Mouse (Mus musculus) intestine, embryonic 16.5 days (tissue): ENCODE data around the gene Asic1. TPM values are rescaled to one million over a fixed set of nuclear protein-coding genes. Genes with fewer than 3 reads are reported as not detected.

Source experiments
- ATAC-seq: fragments of 200-750 bp; cut with Nextera tagmentation; 2 replicates; pipeline ENCODE4 v1.8.0; 2017; ENCODE audit warnings: moderate TSS enrichment, moderate library complexity
- H3K27ac ChIP-seq: fragments of 300-500 bp; sonication (generic); 2 replicates; pipeline ENCODE4 v1.5.1; 2014; ENCODE audit warnings: mild to moderate bottlenecking, low read length
- H3K27me3 ChIP-seq: fragments of 300-500 bp; sonication (generic); replicated peaks from 2 replicates; pipeline ENCODE4 v1.6.1; 2014; ENCODE audit warnings: low read length, control low read depth, mixed read lengths; ENCODE audit not compliant: control insufficient read depth, insufficient read depth
- H3K36me3 ChIP-seq: fragments of 300-500 bp; sonication (generic); 2 replicates; pipeline ENCODE4 v1.6.1; 2014; ENCODE audit warnings: low read length, control low read depth; ENCODE audit not compliant: control insufficient read depth, insufficient read depth
- H3K4me1 ChIP-seq: fragments of 300-500 bp; sonication (generic); 2 replicates; pipeline ENCODE4 v1.6.1; 2014; ENCODE audit warnings: low read length, control low read depth, mixed read lengths; ENCODE audit not compliant: control insufficient read depth, insufficient read depth
- H3K4me2 ChIP-seq: fragments of 300-500 bp; sonication (generic); 2 replicates; pipeline ENCODE4 v1.6.1; 2014; ENCODE audit warnings: low read depth, low read length, control low read depth
- H3K4me3 ChIP-seq: fragments of 300-500 bp; sonication (generic); 2 replicates; pipeline ENCODE4 v1.5.1; 2014; ENCODE audit warnings: mild to moderate bottlenecking, low read length
- H3K9ac ChIP-seq: fragments of 300-500 bp; sonication (generic); 2 replicates; pipeline ENCODE4 v1.6.1; 2014; ENCODE audit warnings: low read depth, low read length
- H3K9me3 ChIP-seq: fragments of 300-500 bp; sonication (generic); 2 replicates; pipeline ENCODE4 v1.6.1; 2016; ENCODE audit warnings: low read length, control low read depth; ENCODE audit not compliant: control insufficient read depth
- WGBS: fragments of 180-500 bp; shearing (Covaris S2); extraction: QIAGEN DNeasy Blood & Tissue Kit; methylation state at CpG from one replicate; pipeline ENCODE4 v1.1.7; 2014; 5-methylcytosine and 5-hydroxymethylcytosine counted together
- polyA plus RNA-seq: library from polyadenylated mRNA; unstranded; fragments of >200 nt; fragmentation: Nextera tagmentation; extraction: Ambion mirVana; gene quantifications from 2 replicates; pipeline ENCODE4 v1.2.1, GENCODE M21; 2015

The Asic1 gene
- polyA plus RNA-seq, 1 experiment from 2014 or later, result 1.7 TPM

DNA sequence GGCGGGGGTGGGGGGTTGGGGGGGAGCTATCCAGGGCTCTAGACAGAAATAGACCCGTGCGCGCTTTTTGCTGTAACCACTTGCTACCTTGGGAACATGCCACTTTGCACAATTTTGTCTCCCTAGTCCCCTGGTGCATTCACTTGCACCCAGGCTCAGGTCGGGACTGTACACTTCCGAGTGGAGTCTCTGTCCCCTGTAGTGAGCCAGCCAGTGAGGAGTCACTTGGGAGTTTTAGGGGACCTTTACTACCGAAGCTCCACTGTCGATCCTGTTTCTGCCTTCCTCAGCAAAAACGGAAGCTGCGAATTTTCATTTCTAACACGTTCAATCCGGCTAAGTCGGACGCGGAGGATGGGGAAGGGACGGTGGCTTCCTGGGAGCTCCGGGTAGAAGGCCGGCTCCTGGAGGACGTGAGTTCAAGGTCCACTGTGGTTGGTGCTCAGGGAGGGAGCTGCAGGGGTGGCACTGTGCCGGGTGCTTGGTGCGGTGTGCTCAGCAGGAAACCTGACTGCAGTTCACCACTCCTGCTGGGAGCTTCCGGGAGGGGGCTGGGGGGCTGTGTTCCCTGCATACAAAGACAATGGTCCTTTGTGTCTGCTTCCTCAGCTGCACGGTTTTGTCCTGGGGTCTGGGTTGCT, 34.0 kb downstream of the Asic1 start:
- H3K4me1 ChIP-seq, result peaks cover 35% of the 10 kb centered on the region
- no peaks in the 10 kb centered on the region for H3K27me3 ChIP-seq
- H3K4me2 ChIP-seq, result peak overlapping the region; percentile 35
- H3K9me3 ChIP-seq, result no peaks in the 10 kb centered on the region
- H3K4me3 ChIP-seq, result peak overlapping the region; percentile 15
- H3K9ac ChIP-seq, result peak overlapping the region; percentile 49
- no peak for ATAC-seq
- H3K36me3 ChIP-seq, result peaks cover 16% of the 10 kb centered on the region
- peak overlapping the region; percentile 73 for H3K27ac ChIP-seq
- WGBS, result 46% methylated on average over 23 of the region's 23 CpGs

- Histone ChIP-seq H3K4me3 (no peak overlapping the region), H3K4me2 (0 out of 2 replicates have a peak overlapping the region, but pooled peaks have one; percentile 35), H3K27me3 (no peaks in the 10 kb centered on the region), H3K9me3 (no peaks in the 10 kb centered on the region), H3K27ac (peak overlapping the region; percentile 73), H3K36me3 (peaks cover 18% of the 10 kb centered on the region), H3K9ac (peak overlapping the region; percentile 49; the same call in 1 of the 2 replicates), H3K4me1 (peaks cover 35% of the 10 kb centered on the region)
- WGBS, result 63% methylated on average over 7 of the region's 7 CpGs
- no peak for ATAC-seq
Observed at GRCm38 (mm10) chr15:99704881-99705280, 34.7 kb downstream of the Asic1 start.

GRCm38 (mm10) chr15:99705440-99706048, 35.4 kb downstream of the Asic1 start, which contains the start of gene Gm17349:
Gene Gm17349 (minus strand): TSS chr15:99705490.
- H3K9ac ChIP-seq, result peak within 1 kb of the TSS; percentile 49
- no peak for ATAC-seq
- H3K36me3 ChIP-seq, result peaks cover 18% of the 10 kb centered on the region
- H3K9me3 ChIP-seq, result no peaks in the 10 kb centered on the region
- H3K4me2 ChIP-seq, result peak within 1 kb of the TSS; percentile 35
- peak within 1 kb of the TSS; percentile 15 for H3K4me3 ChIP-seq
- H3K27ac ChIP-seq, result peak within 1 kb of the TSS; percentile 73
- H3K27me3 ChIP-seq, result no peaks in the 10 kb centered on the region
- WGBS, result 65% methylated on average over 11 of the region's 11 CpGs
- H3K4me1 ChIP-seq, result peaks cover 33% of the 10 kb centered on the region

GRCm38 (mm10) chr15:99708176-99708575, 38.0 kb downstream of the Asic1 start:
- 94% methylated on average over 13 of the region's 13 CpGs for WGBS
- Histone ChIP-seq H3K9ac (no peak overlapping the region), H3K36me3 (peaks cover 30% of the 10 kb centered on the region), H3K27ac (no peak overlapping the region), H3K9me3 (no peaks in the 10 kb centered on the region), H3K4me3 (no peak overlapping the region), H3K4me1 (peaks cover 22% of the 10 kb centered on the region), H3K27me3 (no peaks in the 10 kb centered on the region), H3K4me2 (no peak overlapping the region)
- ATAC-seq, result no peak

- no peak for ATAC-seq
- Histone ChIP-seq H3K4me3 (no peak overlapping the region), H3K27me3 (no peaks in the 10 kb centered on the region), H3K4me1 (peaks cover 7% of the 10 kb centered on the region; the same call in 1 of the 2 replicates), H3K36me3 (peaks cover 34% of the 10 kb centered on the region), H3K9ac (no peak overlapping the region), H3K4me2 (no peak overlapping the region), H3K9me3 (no peaks in the 10 kb centered on the region), H3K27ac (no peak overlapping the region)
- 89% methylated on average over 10 of the region's 10 CpGs for whole genome bisulfite sequencing
Observed at GRCm38 (mm10) chr15:99710221-99711190, 40.3 kb downstream of the Asic1 start.

- Histone ChIP-seq H3K9me3 (no peaks in the 10 kb centered on the region), H3K4me1 (peaks cover 16% of the 10 kb centered on the region), H3K4me2 (no peak overlapping the region), H3K4me3 (no peak overlapping the region), H3K27ac (no peak overlapping the region), H3K9ac (no peak overlapping the region), H3K36me3 (peaks cover 34% of the 10 kb centered on the region), H3K27me3 (no peaks in the 10 kb centered on the region)
- 53% methylated on average over 3 of the region's 3 CpGs for WGBS
- no peak for ATAC-seq
Observed at GRCm38 (mm10) chr15:99711491-99711890, 41.3 kb downstream of the Asic1 start.

GRCm38 (mm10) chr15:99712666-99713559, 42.7 kb downstream of the Asic1 start:
- Histone ChIP-seq H3K4me3 (no peak overlapping the region), H3K27me3 (no peaks in the 10 kb centered on the region), H3K9ac (peak overlapping the region; percentile 25; the same call in 1 of the 2 replicates), H3K27ac (no peak overlapping the region; the same call in 1 of the 2 replicates), H3K4me1 (peaks cover 21% of the 10 kb centered on the region), H3K4me2 (no peak overlapping the region), H3K9me3 (no peaks in the 10 kb centered on the region), H3K36me3 (peaks cover 25% of the 10 kb centered on the region)
- WGBS, result 72% methylated on average over 13 of the region's 13 CpGs
- ATAC-seq, result 0 out of 2 replicates have a peak, but pooled peaks have one; percentile 5

- Histone ChIP-seq H3K27me3 (no peaks in the 10 kb centered on the region), H3K4me3 (no peak overlapping the region), H3K4me1 (peaks cover 25% of the 10 kb centered on the region), H3K4me2 (no peak overlapping the region), H3K9me3 (no peaks in the 10 kb centered on the region), H3K36me3 (peaks cover 20% of the 10 kb centered on the region), H3K27ac (no peak overlapping the region), H3K9ac (no peak overlapping the region)
- WGBS, result 85% methylated on average over 3 of the region's 3 CpGs
- no peak for ATAC-seq
Observed at GRCm38 (mm10) chr15:99713569-99713968, 43.4 kb downstream of the Asic1 start.
